Mouse (Mus musculus): ENCODE measurements around the gene Ubac2. TPM values are rescaled to one million over a fixed set of nuclear protein-coding genes. Genes with fewer than 3 reads are reported as not detected.

Gene Ubac2
- total RNA-seq, 2 experiments from 2014 or later = 34.0 to 36.9 TPM

- TF ChIP-seq CTCF (IDR thresholded peaks at IDR 0.05) = no peak
- DNase-seq (ENCODE audit: extremely low spot score in 1 of 2, low spot score in 2 of 2) = no peak
- Histone ChIP-seq H3K4me3 (no peak overlapping the region), H3K27ac (no peak overlapping the region)
- intact Hi-C loops (cut with DNase I) = no loop called here
These were observed 78.9 kb downstream of the Ubac2 start for GRCm38 (mm10) chr14:121957176-121957871.

DNA sequence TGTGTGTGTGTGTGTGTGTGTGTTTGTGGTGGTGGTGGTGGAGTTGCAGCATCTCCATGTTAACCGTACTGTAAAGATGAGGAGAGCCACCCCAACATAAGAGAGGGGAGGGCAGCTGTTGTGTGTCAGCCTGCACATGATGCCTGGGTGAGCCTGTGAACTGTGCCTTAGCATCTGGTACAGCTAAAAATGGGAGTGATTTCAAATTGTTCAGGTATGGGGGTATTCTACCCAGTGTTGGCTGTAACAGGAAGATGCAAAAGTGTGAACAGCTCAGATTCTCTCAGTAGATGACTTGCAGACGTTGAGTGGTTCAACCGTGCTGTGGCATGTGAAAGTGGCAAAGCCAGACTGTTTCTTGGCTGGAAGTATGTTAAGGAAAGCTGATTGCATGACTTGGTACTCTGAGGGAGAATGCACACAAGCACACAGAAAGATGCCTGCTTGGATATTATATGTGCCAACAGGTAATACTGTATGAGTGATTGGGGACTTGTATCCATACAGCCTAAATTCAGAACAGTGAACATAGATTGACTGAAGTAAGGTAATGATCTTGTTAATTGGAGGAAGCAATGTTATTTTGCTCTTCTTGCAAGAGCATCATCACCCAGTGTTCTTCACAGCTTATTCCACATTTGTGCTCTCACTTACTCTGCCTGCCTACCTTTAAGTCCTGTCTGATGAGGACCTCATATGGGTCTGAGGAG is 79.8 kb downstream of the Ubac2 start:
- intact Hi-C loops (cut with DNase I) = no loop called here
- Histone ChIP-seq H3K4me3 (no peak overlapping the region), H3K27ac (no peak overlapping the region)
- TF ChIP-seq CTCF (IDR thresholded peaks at IDR 0.05) = no peak
- DNase-seq (ENCODE audit: extremely low spot score in 1 of 2, low spot score in 2 of 2) = no peak

GRCm38 (mm10) chr14:121958751-121959537 is 80.5 kb downstream of the Ubac2 start:
- Histone ChIP-seq H3K27ac (no peak overlapping the region), H3K4me3 (no peak overlapping the region)
- intact Hi-C loops (cut with DNase I) = no loop called here
- DNase-seq (ENCODE audit: extremely low spot score in 1 of 2, low spot score in 2 of 2) = no peak
- no peak for TF ChIP-seq CTCF (IDR thresholded peaks at IDR 0.05)

GRCm38 (mm10) chr14:121959538-121959980 is 81.1 kb downstream of the Ubac2 start:
- no peak for DNase-seq (ENCODE audit: extremely low spot score in 1 of 2, low spot score in 2 of 2)
- intact Hi-C loops (cut with DNase I) = no loop called here
- TF ChIP-seq CTCF (IDR thresholded peaks at IDR 0.05) = no peak
- no peak overlapping the region for H3K4me3 ChIP-seq
- H3K27ac ChIP-seq = no peak overlapping the region

GRCm38 (mm10) chr14:121960031-121960430 is 81.6 kb downstream of the Ubac2 start:
- intact Hi-C loops (cut with DNase I) = no loop called here
- Histone ChIP-seq H3K27ac (no peak overlapping the region), H3K4me3 (no peak overlapping the region)
- DNase-seq (ENCODE audit: extremely low spot score in 1 of 2, low spot score in 2 of 2) = no peak
- TF ChIP-seq CTCF (IDR thresholded peaks at IDR 0.05) = no peak

DNA sequence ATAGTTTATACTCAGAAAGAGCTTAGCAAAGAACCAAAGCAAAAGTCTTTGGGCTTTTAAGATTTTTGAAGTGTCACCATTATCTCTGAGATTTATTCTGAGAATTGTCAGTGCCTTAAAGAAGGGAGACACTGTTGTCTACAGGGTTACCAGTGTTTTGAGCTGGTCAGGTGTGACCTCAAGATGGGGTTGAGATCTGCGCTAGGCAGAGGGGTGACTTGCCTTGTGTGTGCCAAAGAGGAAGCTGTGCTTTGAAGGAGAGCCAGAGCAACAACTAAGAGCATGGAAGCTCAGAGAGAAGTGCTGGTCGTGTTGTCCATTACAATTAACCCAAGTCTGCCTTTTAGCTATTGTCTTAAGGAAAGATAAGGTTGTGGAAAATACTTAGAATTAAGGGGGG is 82.1 kb downstream of the Ubac2 start:
- no peak for DNase-seq (ENCODE audit: extremely low spot score in 1 of 2, low spot score in 2 of 2)
- Histone ChIP-seq H3K4me3 (no peak overlapping the region), H3K27ac (no peak overlapping the region)
- intact Hi-C loops (cut with DNase I) = no loop called here
- no peak for TF ChIP-seq CTCF (IDR thresholded peaks at IDR 0.05)

DNA sequence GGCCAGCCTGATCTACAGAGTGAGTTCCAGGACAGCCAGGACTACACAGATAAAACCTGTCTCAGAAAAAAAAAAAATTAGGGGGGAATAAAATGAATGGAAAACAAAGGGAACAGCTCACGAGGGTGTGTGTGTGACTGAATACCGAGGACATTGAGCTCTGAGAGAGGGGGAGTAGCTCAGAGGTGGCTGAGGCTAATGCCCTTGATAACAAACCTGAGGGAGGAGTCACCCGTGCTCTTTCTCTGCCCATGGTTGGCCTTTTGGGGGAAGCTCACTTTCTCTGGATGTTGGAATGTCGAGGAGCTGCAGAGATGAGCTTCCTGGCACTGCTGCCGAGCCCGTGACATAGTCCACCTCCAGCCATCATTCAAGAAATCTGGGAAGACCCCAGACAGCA is 82.6 kb downstream of the Ubac2 start:
- intact Hi-C loops (cut with DNase I) = no loop called here
- no peak overlapping the region for H3K4me3 ChIP-seq
- DNase-seq (ENCODE audit: extremely low spot score in 1 of 2, low spot score in 2 of 2) = no peak
- TF ChIP-seq CTCF (IDR thresholded peaks at IDR 0.05) = no peak
- no peak overlapping the region for H3K27ac ChIP-seq

DNA sequence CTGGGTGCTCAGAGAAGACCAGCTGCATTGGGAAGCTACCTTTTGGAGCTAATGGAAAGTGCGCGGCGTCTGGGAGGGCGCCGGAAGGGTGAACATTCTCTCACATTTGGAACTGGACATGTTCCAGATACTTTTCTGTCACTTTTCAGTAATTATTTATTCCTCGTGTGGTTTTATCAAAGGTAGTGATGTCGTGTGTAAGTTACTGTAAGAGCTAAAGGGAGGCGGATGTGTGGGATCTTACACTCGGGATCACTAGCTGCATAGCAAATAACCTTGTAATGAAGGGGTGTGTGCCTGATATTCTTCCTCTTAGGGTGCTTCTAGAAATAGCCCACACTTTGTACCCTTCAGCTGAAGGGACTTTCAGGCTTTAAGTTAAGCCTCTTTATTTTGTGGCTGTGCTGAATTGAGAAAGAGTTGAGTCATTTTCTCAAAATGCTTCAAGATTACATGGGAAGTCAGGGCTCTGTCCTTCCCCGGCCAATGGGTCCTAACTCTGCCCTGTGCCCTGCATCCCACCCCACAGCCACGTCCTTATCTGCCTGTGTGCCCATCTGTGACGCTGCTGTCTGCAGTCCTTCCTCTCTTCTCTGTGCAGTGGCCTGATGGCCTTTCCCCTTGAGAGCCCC is 83.2 kb downstream of the Ubac2 start:
- TF ChIP-seq CTCF (IDR thresholded peaks at IDR 0.05) = no peak

GRCm38 (mm10) chr14:121962128-121962890 is 83.9 kb downstream of the Ubac2 start:
- Histone ChIP-seq H3K27ac (no peak overlapping the region), H3K4me3 (no peak overlapping the region)
- intact Hi-C loops (cut with DNase I) = no loop called here
- TF ChIP-seq CTCF (IDR thresholded peaks at IDR 0.05) = no peak
- no peak for DNase-seq (ENCODE audit: extremely low spot score in 1 of 2, low spot score in 2 of 2)

More for the DNA sequence above, 83.2 kb downstream of the Ubac2 start:
- Histone ChIP-seq H3K27ac (no peak overlapping the region), H3K4me3 (no peak overlapping the region)
- intact Hi-C loops (cut with DNase I) = no loop called here
- no peak for DNase-seq (ENCODE audit: extremely low spot score in 1 of 2, low spot score in 2 of 2)

- DNase-seq (ENCODE audit: extremely low spot score in 1 of 2, low spot score in 2 of 2) = no peak
- H3K27ac ChIP-seq = no peak overlapping the region
- H3K4me3 ChIP-seq = no peak overlapping the region
- intact Hi-C loops (cut with DNase I) = no loop called here
- no peak for TF ChIP-seq CTCF (IDR thresholded peaks at IDR 0.05)
These were observed 85.0 kb downstream of the Ubac2 start for GRCm38 (mm10) chr14:121963251-121963941.

GRCm38 (mm10) chr14:121963942-121964335 is 85.5 kb downstream of the Ubac2 start:
- no peak for TF ChIP-seq CTCF (IDR thresholded peaks at IDR 0.05)
- no peak overlapping the region for H3K4me3 ChIP-seq
- H3K27ac ChIP-seq = no peak overlapping the region
- no peak for DNase-seq (ENCODE audit: extremely low spot score in 1 of 2, low spot score in 2 of 2)
- intact Hi-C loops (cut with DNase I) = no loop called here
